Mouse (Mus musculus) 3134 (cell line): Measurements from ENCODE around the gene Tgfb1i1.
A peak's percentile ranks its signal among the peaks of the same experiment; 100 is the strongest.

Experiments used
- DNase-seq: peaks from one replicate; pipeline ENCODE4 v3.0.0-alpha.2; 2011; ENCODE audit warnings: low spot score; ENCODE audit not compliant: insufficient read length; ENCODE audit errors: extremely low read depth

Tgfb1i1 gene

GRCm38 (mm10) chr7:128284047-128284446 is 37.4 kb downstream of the Tgfb1i1 start:
- no peak for DNase-seq

GRCm38 (mm10) chr7:128285060-128285459 is 38.4 kb downstream of the Tgfb1i1 start:
- no peak for DNase-seq

GRCm38 (mm10) chr7:128288923-128289544 is 42.4 kb downstream of the Tgfb1i1 start:
- no peak for DNase-seq

DNA sequence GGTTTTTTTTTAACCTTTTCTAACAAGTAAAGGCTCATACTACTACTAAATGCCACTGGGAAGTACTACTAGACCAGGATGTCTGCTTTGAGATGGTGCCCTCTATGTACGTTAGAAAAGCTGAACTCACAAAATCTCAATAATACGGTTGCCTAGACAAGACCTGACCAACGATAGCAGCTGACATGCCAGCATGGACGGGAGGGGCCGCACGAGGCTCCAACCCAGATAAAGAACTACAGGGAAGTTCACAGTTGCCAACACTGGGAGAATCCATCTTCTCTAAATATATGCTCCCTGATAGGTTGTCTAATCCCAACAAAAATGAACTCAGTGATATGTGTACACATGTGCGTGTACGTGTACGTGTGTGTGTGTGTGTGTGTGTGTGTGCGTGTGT is 48.2 kb downstream of the Tgfb1i1 start:
- DNase-seq: no peak

GRCm38 (mm10) chr7:128296514-128296913 is 49.9 kb downstream of the Tgfb1i1 start:
- DNase-seq: no peak

GRCm38 (mm10) chr7:128297291-128297616 is 50.6 kb downstream of the Tgfb1i1 start:
- no peak for DNase-seq

DNA sequence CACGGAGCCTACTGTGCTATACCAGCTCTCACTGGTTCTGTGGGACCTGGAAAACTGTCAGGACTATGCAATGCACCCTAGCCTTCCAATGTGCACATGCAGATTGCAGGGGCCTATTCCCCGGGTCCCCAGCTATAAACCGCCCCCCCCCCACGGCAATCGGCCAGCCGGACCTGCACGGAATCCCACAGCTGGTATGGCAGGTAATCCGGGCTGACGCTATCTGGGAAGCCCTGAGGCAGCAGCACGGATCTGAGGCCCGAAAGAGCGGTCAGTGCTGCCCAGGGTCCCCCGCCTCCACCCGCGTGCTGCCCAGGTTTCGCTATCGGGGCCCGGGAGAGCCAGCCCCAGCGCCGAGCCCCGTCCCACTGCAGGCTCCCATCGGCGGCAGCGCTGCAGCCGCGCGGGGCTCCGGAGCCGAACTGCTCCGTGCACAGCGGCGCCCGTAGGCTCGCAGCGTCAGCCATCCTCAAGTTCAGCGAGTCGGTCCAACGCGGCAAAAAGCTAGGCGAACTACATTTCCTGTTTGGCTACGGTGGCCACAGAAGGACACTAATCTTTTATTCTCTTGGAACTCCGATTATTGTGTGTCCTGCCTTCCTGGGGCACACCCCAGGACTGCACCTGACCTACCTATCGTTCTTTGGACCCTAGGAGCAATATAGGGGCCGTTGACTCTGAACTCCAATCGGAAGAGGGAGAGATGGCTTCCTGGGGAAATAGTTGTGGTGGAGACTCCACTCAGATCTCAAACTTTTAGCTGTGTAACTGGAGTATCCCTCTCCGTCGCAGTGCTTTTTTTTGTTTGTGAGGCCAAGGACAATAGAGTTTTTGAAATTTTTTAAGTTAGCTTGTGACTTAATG is 51.2 kb downstream of the Tgfb1i1 start, which contains the start of gene BC017158:
Gene BC017158 (minus strand): TSS at position 554 of the 864 bp plus-strand sequence.
- peak; percentile 71 for DNase-seq

DNA sequence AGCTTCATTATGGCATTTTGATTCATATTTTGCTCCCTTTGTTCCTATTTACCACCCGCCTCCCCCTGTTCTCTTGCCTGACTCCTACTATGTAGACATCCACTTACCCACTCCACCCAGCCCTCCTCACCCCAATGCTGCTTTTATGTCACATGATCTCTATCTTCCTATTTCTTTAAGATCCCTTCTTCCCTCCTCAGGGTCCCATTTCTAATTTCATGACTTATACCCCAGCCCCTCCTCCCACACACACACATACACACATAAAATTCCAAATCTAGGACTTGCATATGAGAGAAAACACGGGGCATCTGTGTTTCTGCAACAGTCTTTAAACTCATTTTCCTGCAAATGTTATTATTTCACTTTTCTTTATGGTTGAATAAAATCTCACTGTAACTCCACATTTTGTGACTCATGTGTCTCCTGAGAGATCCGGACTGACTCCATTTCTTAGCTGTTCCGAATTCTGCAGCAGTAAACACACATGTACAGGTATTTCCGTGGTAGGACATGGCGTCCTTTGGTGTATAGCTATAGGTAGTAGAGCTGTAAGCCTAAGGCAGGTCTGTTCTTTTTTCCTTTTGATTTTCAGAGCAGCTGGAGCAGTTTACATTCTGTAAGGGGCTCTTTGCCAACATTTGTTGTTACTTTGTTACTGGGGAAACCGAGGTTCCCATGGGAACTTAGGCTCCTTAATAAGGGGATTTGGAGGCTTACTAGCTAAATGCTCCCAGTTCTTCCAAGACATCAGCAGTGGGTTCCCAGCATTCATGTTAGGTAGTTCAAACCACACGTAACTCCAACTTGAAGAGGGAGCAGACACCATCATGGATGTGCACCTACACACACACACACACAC is 52.1 kb downstream of the Tgfb1i1 start:
- DNase-seq: no peak

GRCm38 (mm10) chr7:128300952-128301351 is 54.3 kb downstream of the Tgfb1i1 start:
- DNase-seq: no peak

DNA sequence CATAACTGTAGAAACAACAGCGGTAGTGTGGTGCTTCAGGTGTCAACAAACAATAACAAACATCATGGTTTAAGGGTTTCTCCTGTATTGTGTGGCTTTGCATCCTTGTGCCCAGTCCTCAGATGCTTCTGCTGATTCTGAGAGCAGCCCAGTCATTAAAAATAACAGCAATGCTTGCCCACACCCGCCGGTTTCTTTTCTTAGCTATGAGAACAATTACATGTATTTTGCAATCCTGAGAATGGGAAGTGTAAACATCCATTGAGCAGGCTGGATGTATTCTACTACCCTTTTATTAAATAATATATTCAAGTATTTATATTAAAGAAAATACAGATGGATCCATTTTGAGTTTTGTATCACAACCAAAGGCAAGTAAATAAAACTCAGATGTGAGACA is 55.5 kb downstream of the Tgfb1i1 start:
- no peak for DNase-seq

DNA sequence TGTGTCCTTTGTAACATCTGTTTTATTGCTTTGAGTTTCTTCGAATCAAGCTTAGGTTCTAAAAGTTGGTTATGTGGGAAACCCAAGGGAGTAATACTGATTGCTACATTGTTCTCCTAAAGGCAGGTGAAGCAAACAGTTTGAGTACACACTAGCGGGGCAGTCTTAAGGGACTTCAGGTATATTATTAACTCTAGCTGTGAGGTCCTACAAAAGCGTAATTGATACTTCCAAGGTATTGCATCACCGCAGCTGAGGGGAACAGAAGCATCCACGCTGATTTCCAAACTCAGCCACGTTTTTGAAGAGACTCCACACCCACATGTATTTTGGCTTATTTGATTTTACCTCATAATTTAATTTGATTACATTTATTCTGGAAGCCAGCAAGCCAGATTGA is 57.6 kb downstream of the Tgfb1i1 start:
- no peak for DNase-seq

GRCm38 (mm10) chr7:128304907-128305306 is 58.3 kb downstream of the Tgfb1i1 start:
- DNase-seq: no peak
